Mouse (Mus musculus): ENCODE measurements at regions not wholly inside any gene's neighbourhood (a gene's known extent, or its start where the extent isn't known, plus 50 kb on each side); places are given as distances from the start of the nearest gene placed in this dataset.

DNA sequence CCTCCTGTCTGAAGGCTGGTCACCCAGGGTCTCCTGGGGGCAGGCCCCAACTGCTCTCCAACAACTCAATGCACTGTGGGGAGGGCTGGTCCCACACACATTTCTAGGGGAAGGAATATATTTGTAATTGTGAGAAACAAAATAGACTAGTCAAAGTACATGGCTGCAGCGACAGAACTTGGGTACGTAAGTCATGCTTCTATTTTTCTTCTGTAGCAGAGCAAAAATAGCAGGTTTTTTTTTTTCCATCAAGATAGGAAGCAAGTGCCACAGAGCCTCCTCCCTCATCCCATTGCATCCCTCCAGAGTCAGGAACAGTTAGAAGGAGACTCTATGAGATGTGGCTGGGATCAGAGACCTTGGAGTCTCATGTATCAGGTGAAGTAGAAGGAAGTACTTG, 124.9 kb upstream of the Tnr start:
- Histone ChIP-seq H3K9ac (ENCODE audit: control insufficient read depth, low read depth, low read length, poor library complexity, severe bottlenecking) (no peak overlapping the region), H3K79me2 (ENCODE audit: control insufficient read depth, insufficient read depth, low read length, poor library complexity) (no peaks in the 10 kb centered on the region), H3K9me3 (replicated peaks; ENCODE audit: insufficient read depth, low read length) (no peaks in the 10 kb centered on the region), H3K36me3 (ENCODE audit: control insufficient read depth in 1 of 2, insufficient read depth in 2 of 2, low read length in 2 of 2) (no peaks in the 10 kb centered on the region), H3K27ac (ENCODE audit: control insufficient read depth, low read depth, low read length) (no peak overlapping the region), H3K4me1 (ENCODE audit: control insufficient read depth in 1 of 2, insufficient read depth in 2 of 2, low read length in 2 of 2) (no peaks in the 10 kb centered on the region), H3K4me3 (ENCODE audit: control insufficient read depth in 1 of 2, insufficient read depth in 1 of 2, low read depth in 2 of 2, low read length in 2 of 2) (no peak overlapping the region), H3K27me3 (ENCODE audit: control insufficient read depth in 1 of 2, insufficient read depth in 2 of 2, low read length in 2 of 2) (no peaks in the 10 kb centered on the region)
- no peak for DNase-seq (ENCODE audit: low read depth, low spot score)
- no peak for TF ChIP-seq CHD1 (IDR thresholded peaks at IDR 0.05; ENCODE audit: low read depth, low read length)
- TF ChIP-seq GATA1 (IDR thresholded peaks at IDR 0.05; ENCODE audit: low read depth, low read length) = no peak
- TF ChIP-seq POLR2AphosphoS2 (IDR thresholded peaks at IDR 0.05; ENCODE audit: low read length) = no peak
- TF ChIP-seq NRF1 (IDR thresholded peaks at IDR 0.05; ENCODE audit: insufficient read depth, low read depth, low read length, poor library complexity, severe bottlenecking) = no peak
- TF ChIP-seq ZMIZ1 (IDR thresholded peaks at IDR 0.05; ENCODE audit: low read depth, low read length) = no peak
- TF ChIP-seq MYC (IDR thresholded peaks at IDR 0.05; ENCODE audit: low read depth, low read length) = no peak
- TF ChIP-seq GABPA (IDR thresholded peaks at IDR 0.05; ENCODE audit: low read depth, low read length) = no peak
- TF ChIP-seq CTCF (IDR thresholded peaks at IDR 0.05 in 2 of 3, conservative IDR thresholded peaks at IDR 0.05 in 1 of 3; ENCODE audit: control insufficient read depth in 1 of 3, insufficient read depth in 1 of 3, low read depth in 2 of 3, low read length in 3 of 3, poor library complexity in 1 of 3, severe bottlenecking in 1 of 3) = no peak
- no peak for TF ChIP-seq JUND (IDR thresholded peaks at IDR 0.05; ENCODE audit: low read depth, low read length)
- TF ChIP-seq MYB (IDR thresholded peaks at IDR 0.05; ENCODE audit: low read depth, low read length) = no peak
- no peak for TF ChIP-seq MAX (IDR thresholded peaks at IDR 0.05; ENCODE audit: low read length)
- TF ChIP-seq MEF2A (IDR thresholded peaks at IDR 0.05; ENCODE audit: extremely low read depth, insufficient replicate concordance, low read depth, low read length, poor library complexity, severe bottlenecking) = no peak
- TF ChIP-seq CHD2 (IDR thresholded peaks at IDR 0.05; ENCODE audit: low read length) = no peak
- TF ChIP-seq TCF12 (IDR thresholded peaks at IDR 0.05; ENCODE audit: low read depth, low read length) = no peak
- TF ChIP-seq SMC3 (IDR thresholded peaks at IDR 0.05; ENCODE audit: low read depth, low read length) = no peak
- TF ChIP-seq USF2 (IDR thresholded peaks at IDR 0.05; ENCODE audit: borderline replicate concordance in 1 of 2, insufficient read depth in 1 of 2, low read depth in 1 of 2, low read length in 2 of 2) = no peak
- no peak for TF ChIP-seq POLR2AphosphoS5 (IDR thresholded peaks at IDR 0.05; ENCODE audit: borderline replicate concordance, low read depth, low read length)
- no peak for TF ChIP-seq HCFC1 (IDR thresholded peaks at IDR 0.05; ENCODE audit: low read depth, low read length)
- TF ChIP-seq RAD21 (IDR thresholded peaks at IDR 0.05; ENCODE audit: low read depth, low read length) = no peak

DNA sequence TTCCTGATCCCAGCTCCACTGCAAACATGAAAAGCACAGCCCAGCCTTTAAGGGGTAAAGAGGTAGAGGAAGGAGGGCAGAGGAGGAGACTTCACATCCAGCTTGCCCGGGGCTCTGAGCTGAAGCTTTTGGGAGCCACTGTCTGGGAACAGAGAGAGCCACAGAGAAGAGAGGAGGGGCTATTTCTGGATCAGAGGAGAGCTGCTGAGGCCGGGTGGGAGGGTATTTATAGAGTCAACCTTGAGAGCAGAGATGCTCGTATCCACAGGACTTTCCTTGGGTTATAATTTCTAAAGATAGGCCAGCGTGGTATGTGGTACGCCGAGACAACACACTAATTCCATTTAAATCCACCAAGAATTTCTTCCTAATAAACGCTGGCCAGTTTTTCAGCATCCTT, 117.3 kb upstream of the Tnr start:
- H3K9ac ChIP-seq (ENCODE audit: control insufficient read depth, low read depth, low read length, poor library complexity, severe bottlenecking) = no peak overlapping the region
- H3K36me3 ChIP-seq (ENCODE audit: control insufficient read depth in 1 of 2, insufficient read depth in 2 of 2, low read length in 2 of 2) = no peaks in the 10 kb centered on the region
- H3K4me1 ChIP-seq (ENCODE audit: control insufficient read depth in 1 of 2, insufficient read depth in 2 of 2, low read length in 2 of 2) = no peaks in the 10 kb centered on the region
- H3K4me3 ChIP-seq (ENCODE audit: control insufficient read depth in 1 of 2, insufficient read depth in 1 of 2, low read depth in 2 of 2, low read length in 2 of 2) = no peak overlapping the region
- no peak overlapping the region for H3K27ac ChIP-seq (ENCODE audit: control insufficient read depth, low read depth, low read length)
- H3K27me3 ChIP-seq (ENCODE audit: control insufficient read depth in 1 of 2, insufficient read depth in 2 of 2, low read length in 2 of 2) = no peaks in the 10 kb centered on the region
- no peak for TF ChIP-seq USF1 (IDR thresholded peaks at IDR 0.05; ENCODE audit: low read depth, low read length)
- DNase-seq (ENCODE audit: low read depth, low spot score) = no peak
- H3K79me2 ChIP-seq (ENCODE audit: control insufficient read depth, insufficient read depth, low read length, poor library complexity) = no peaks in the 10 kb centered on the region
- no peaks in the 10 kb centered on the region for H3K9me3 ChIP-seq (replicated peaks; ENCODE audit: insufficient read depth, low read length)
